Mouse (Mus musculus) liver, postnatal 0 days (tissue): ENCODE data around the gene Yif1b. TPM values are rescaled to one million over a fixed set of nuclear protein-coding genes. Genes with fewer than 3 reads are reported as not detected.
"Not testable (repeated sequence)": the region's sequence is repeated elsewhere in the genome, so short reads cannot be mapped to it uniquely, and the experiment has no call there.

Experiments used
- ATAC-seq: fragments of 200-750 bp; cut with Nextera tagmentation; 2 replicates; pipeline ENCODE4 v1.8.0; 2017; ENCODE audit warnings: mild to moderate bottlenecking, moderate library complexity
- DNase-seq: peaks from one replicate; pipeline ENCODE4 v3.0.0-alpha.2; 2016
- H3K27ac ChIP-seq: fragments of 300-500 bp; sonication (generic); 2 replicates; pipeline ENCODE4 v1.5.1; 2014; ENCODE audit warnings: antibody characterized with exemption, moderate library complexity, mild to moderate bottlenecking, low read depth
- H3K27me3 ChIP-seq: fragments of 300-500 bp; sonication (generic); 2 replicates; pipeline ENCODE4 v1.6.1; 2014; ENCODE audit warnings: low read length, control low read depth, mixed read lengths; ENCODE audit not compliant: insufficient read depth
- H3K36me3 ChIP-seq: fragments of 300-500 bp; sonication (generic); replicated peaks from 2 replicates; pipeline ENCODE4 v1.6.1; 2014; ENCODE audit warnings: mild to moderate bottlenecking, control low read depth, low read length, moderate library complexity, mixed read lengths; ENCODE audit not compliant: insufficient read depth
- H3K4me1 ChIP-seq: fragments of 300-500 bp; sonication (generic); 2 replicates; pipeline ENCODE4 v1.6.1; 2014; ENCODE audit warnings: antibody characterized with exemption, mild to moderate bottlenecking, control low read depth; ENCODE audit not compliant: insufficient read depth
- H3K4me2 ChIP-seq: fragments of 300-500 bp; sonication (generic); 2 replicates; pipeline ENCODE4 v1.6.1; 2014; ENCODE audit warnings: low read depth, mild to moderate bottlenecking, low read length, moderate library complexity, mixed read lengths
- H3K4me3 ChIP-seq: fragments of 300-500 bp; sonication (generic); 2 replicates; pipeline ENCODE4 v1.5.1; 2014; ENCODE audit warnings: low read depth, low read length
- H3K9ac ChIP-seq: fragments of 300-500 bp; sonication (generic); replicated peaks from 2 replicates; pipeline ENCODE4 v1.6.1; 2014; ENCODE audit warnings: mild to moderate bottlenecking, moderate library complexity
- H3K9me3 ChIP-seq: fragments of 300-500 bp; sonication (generic); 2 replicates; pipeline ENCODE4 v1.6.1; 2016; ENCODE audit warnings: mild to moderate bottlenecking, control low read depth, low read length, mixed read lengths
- CTCF ChIP-seq: sonication (generic); IDR thresholded peaks from 2 replicates; pipeline ENCODE4 v1.5.1; 2016; ENCODE audit warnings: antibody characterized with exemption, low read depth
- EP300 ChIP-seq: IDR thresholded peaks from 2 replicates; pipeline ENCODE4 v1.6.1; 2016; ENCODE audit warnings: antibody characterized with exemption, low read depth, mild to moderate bottlenecking
- WGBS: fragments of 180-500 bp; shearing (Covaris S2); extraction: QIAGEN DNeasy Blood & Tissue Kit; methylation state at CpG from one replicate; pipeline ENCODE4 v1.1.7; 2014; ENCODE audit not compliant: insufficient replicate concordance; 5-methylcytosine and 5-hydroxymethylcytosine counted together
- polyA plus RNA-seq: library from polyadenylated mRNA; unstranded; fragments of >200 nt; fragmentation: Nextera tagmentation; extraction: Ambion mirVana; gene quantifications from 2 replicates; pipeline ENCODE4 v1.2.1, GENCODE M21; 2015

Yif1b gene
- polyA plus RNA-seq, 1 experiment from 2014 or later, result 46.8 TPM

DNA sequence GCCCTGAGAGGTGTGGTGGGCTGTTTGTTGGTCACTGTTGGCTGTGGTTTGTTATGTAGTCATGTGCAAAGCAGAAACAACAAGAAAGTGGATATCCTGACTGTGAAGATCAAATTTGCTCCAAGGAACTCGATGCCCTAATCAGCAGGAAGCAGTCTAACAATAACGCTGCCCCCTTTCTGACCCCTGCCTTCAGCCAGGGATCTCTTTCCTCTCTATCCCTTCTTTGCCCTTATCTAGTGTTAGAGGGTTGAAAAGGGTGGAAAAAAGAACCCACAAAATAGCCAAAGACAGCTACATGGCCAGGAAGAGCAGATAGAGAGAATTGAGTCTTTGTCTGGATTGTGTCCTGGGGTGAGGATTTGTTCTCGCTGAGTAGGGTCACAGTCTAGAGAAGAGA lies 7.6 kb upstream of the Yif1b start:
- no peak overlapping the region for H3K9ac ChIP-seq
- no peaks in the 10 kb centered on the region for H3K36me3 ChIP-seq
- peaks cover 4% of the 10 kb centered on the region; the same call in 1 of the 2 replicates for H3K4me1 ChIP-seq
- no peak overlapping the region for H3K4me3 ChIP-seq
- no peak for ATAC-seq
- no peak for TF ChIP-seq CTCF
- TF ChIP-seq EP300, result peak; percentile 44; the same call in 1 of the 2 replicates
- H3K27ac ChIP-seq, result no peak overlapping the region
- H3K9me3 ChIP-seq, result no peaks in the 10 kb centered on the region
- whole genome bisulfite sequencing, result 31% methylated on average over 3 of the region's 3 CpGs
- peaks cover 18% of the 10 kb centered on the region for H3K27me3 ChIP-seq
- no peak overlapping the region for H3K4me2 ChIP-seq
- no peak for DNase-seq

DNA sequence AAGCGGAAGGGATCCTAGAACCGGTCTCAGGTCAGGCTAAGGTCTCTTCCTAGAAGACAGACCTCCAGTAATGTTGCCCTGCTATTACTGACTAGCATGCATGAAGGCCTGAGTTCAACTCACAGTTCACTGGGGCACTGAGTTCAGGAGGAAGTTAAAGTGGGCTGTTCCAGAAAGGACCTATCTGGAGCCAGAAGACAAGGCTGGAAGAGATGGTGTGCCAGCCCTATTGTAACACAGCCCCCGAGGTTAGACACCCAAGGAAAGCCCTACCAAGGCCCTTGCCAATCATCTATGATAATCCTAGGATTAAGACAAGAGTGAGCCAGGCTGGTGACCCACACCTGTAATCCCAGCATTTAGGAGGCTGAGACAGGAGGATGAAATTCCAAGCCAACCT lies 6.6 kb upstream of the Yif1b start:
- DNase-seq (no peak), ATAC-seq (peak; percentile 25; the same call in 1 of the 2 replicates)
- peaks cover 18% of the 10 kb centered on the region for H3K27me3 ChIP-seq
- no peak for TF ChIP-seq EP300
- TF ChIP-seq CTCF, result no peak
- 56% methylated on average over 3 of the region's 3 CpGs for whole genome bisulfite sequencing
- H3K9ac ChIP-seq, result peak overlapping the region; percentile 62
- H3K9me3 ChIP-seq, result no peaks in the 10 kb centered on the region
- H3K4me1 ChIP-seq, result 0 out of 2 replicates have a peak, but pooled peaks cover 4% of the 10 kb centered on the region
- H3K4me3 ChIP-seq, result peak overlapping the region; percentile 52
- H3K27ac ChIP-seq, result peak overlapping the region; percentile 60
- H3K4me2 ChIP-seq, result peak overlapping the region; percentile 68
- no peaks in the 10 kb centered on the region for H3K36me3 ChIP-seq

DNA sequence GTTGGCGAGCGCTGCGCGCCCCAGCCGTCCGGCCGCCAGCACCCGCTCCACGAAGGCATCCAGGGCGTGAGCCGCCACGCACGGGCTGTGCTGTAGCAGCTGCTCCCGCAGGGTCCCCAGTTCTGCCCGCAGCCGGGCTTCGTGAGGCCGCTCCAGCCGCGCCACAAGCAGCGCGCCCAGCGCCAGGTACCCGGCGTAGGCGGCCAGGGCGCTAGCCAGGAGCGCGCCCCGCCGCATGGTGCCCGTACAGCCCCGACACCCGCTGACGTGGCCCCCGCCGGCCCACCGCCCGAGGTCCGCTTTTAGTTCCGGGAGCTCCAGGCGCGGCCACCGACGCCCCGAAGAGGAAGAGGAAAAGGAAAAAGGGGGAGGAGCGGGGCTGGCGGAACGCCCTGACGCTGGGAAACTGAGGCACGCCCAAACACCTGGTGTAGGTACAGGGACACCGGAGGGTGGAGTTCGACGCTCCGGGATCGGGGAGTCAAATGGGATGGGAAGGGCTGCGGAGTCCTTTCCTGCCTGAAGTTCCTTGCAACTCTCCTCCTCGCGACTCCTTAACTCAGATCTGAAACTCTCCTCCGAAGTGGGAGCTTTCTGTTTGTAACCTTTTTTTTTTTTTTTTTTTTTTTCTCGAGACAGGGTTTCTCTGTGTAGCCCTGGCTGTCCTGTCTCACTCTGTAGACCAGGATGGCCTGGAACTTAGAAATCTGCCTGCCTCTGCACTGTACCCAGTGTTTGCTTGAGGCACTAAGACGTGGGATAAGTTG lies 5.7 kb upstream of the Yif1b start, which contains the start of gene Kcnk6:
Kcnk6 (minus strand) TSS at position 269 of the 767 bp plus-strand sequence.
- Histone ChIP-seq H3K9ac (peak within 1 kb of the TSS; percentile 62), H3K27ac (peak within 1 kb of the TSS; percentile 60), H3K36me3 (no peaks in the 10 kb centered on the region), H3K9me3 (no peaks in the 10 kb centered on the region), H3K4me2 (peak within 1 kb of the TSS; percentile 68), H3K27me3 (peaks cover 18% of the 10 kb centered on the region), H3K4me3 (peak within 1 kb of the TSS; percentile 52), H3K4me1 (0 out of 2 replicates have a peak, but pooled peaks cover 4% of the 10 kb centered on the region)
- TF ChIP-seq EP300 (no peak), CTCF (no peak)
- WGBS, result 3% methylated on average over 55 of the region's 62 CpGs
- DNase-seq (peak; percentile 56), ATAC-seq (peak; percentile 18; the same call in 1 of the 2 replicates)

DNA sequence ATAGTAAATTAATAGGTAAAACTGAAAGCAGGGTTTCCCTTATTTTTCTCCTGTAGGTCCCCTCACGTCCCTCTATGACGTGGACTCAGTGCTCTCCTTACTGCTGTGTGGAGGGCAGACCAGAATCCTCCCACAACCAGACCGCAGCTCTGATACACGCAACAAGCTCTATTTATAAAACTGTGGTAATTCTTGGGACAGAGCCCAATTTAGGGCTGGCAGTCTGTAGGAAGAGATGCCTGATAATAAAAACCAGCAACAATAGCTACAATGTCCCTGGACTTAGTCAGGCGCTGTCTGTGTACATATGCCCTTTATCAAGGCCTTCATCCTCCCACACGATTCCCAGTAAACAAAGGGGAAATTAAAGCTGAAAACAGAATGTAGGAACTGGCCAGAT lies 4.4 kb upstream of the Yif1b start:
- Histone ChIP-seq H3K9ac (no peak overlapping the region), H3K4me1 (peaks cover 6% of the 10 kb centered on the region), H3K36me3 (no peaks in the 10 kb centered on the region), H3K9me3 (no peaks in the 10 kb centered on the region), H3K27ac (no peak overlapping the region), H3K4me2 (no peak overlapping the region), H3K4me3 (no peak overlapping the region), H3K27me3 (peaks cover 18% of the 10 kb centered on the region)
- WGBS, result 42% methylated on average over 6 of the region's 6 CpGs
- no peak for ATAC-seq
- DNase-seq, result no peak
- TF ChIP-seq CTCF (no peak), EP300 (no peak; the same call in 1 of the 2 replicates)

DNA sequence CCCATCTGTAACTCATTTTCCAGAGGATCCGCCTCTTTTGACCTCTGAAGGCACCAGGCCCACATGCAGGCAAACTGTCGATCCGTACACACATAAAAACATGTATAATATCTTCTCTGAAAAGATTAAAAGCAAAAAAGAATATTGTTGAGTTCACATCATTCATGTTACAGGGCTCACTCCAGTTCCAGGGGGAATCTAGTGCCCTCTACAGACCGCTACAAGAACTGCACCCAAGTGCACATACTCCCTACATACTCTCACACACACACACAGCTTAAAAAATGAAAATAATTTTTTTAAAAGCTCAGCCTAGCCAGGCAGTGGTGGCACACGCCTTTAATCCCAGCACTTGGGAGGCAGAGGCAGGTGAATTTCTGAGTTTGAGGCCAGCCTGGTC lies 3.5 kb upstream of the Yif1b start:
- no peak overlapping the region for H3K27ac ChIP-seq
- no peak for TF ChIP-seq EP300
- TF ChIP-seq CTCF, result peak; percentile 57
- H3K4me2 ChIP-seq, result no peak overlapping the region
- no peaks in the 10 kb centered on the region for H3K9me3 ChIP-seq
- DNase-seq (no peak), ATAC-seq (no peak)
- H3K9ac ChIP-seq, result no peak overlapping the region
- H3K4me1 ChIP-seq, result peaks cover 15% of the 10 kb centered on the region
- peaks cover 18% of the 10 kb centered on the region for H3K27me3 ChIP-seq
- no peaks in the 10 kb centered on the region for H3K36me3 ChIP-seq
- WGBS, result 80% methylated on average over 5 of the region's 5 CpGs
- H3K4me3 ChIP-seq, result no peak overlapping the region

DNA sequence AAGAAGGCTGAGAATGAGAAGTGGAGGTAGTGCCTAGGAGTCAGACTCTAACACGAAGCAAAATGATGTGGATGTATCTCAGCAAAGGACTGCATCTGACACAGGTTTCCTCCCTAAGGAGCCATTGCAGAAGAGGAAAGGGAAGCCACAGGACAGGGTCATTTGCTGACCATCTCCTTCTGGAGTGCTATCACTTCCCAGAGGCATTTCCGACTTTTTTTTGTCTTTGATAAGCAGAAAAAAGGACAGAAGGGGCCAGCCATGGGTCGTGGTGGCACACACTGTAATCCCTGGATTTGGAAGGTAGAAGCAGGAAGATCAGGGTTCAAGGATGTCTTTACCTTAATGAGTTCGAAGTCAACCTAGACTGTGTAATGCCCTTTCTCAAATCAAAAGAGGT lies 1.5 kb upstream of the Yif1b start:
- H3K27ac ChIP-seq, result peak overlapping the region; percentile 39; the same call in 1 of the 2 replicates
- DNase-seq (no peak), ATAC-seq (no peak)
- H3K36me3 ChIP-seq, result no peaks in the 10 kb centered on the region
- H3K4me2 ChIP-seq, result no peak overlapping the region
- peaks cover 17% of the 10 kb centered on the region for H3K4me1 ChIP-seq
- 67% methylated on average over 4 of the region's 4 CpGs for WGBS
- no peak overlapping the region for H3K4me3 ChIP-seq
- TF ChIP-seq EP300 (peak; percentile 27; the same call in 1 of the 2 replicates), CTCF (no peak)
- peaks cover 8% of the 10 kb centered on the region for H3K27me3 ChIP-seq
- H3K9me3 ChIP-seq, result no peaks in the 10 kb centered on the region
- H3K9ac ChIP-seq, result no peak overlapping the region

DNA sequence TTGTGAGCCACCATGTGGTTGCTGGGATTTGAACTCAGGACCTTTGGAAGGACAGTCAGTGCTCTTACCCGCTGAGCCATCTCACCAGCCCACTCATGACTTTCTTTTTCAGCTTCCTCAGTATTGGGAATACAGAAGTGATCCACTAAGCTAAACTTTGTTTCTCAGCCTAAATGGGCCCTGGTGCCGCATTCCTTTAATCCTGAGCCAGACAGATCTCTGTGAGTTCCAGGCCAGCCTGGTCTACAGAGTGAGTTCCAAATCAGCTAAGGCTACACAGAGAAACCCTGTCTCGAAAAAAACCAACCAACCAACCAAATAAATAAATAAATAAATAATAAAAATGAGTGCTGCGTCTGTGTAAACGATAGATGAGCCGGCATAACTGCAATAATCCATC lies 533 bp upstream of the Yif1b start:
- Histone ChIP-seq H3K9ac (0 out of 2 replicates have a peak overlapping the region, but pooled peaks have one; percentile 31), H3K27ac (peak overlapping the region; percentile 70), H3K4me3 (peak overlapping the region; percentile 64), H3K4me2 (peak overlapping the region; percentile 83), H3K4me1 (peaks cover 16% of the 10 kb centered on the region)
- not testable (repeated sequence) for ATAC-seq, H3K9me3 ChIP-seq, H3K27me3 ChIP-seq, DNase-seq, H3K36me3 ChIP-seq
- WGBS, result 24% methylated on average over 6 of the region's 6 CpGs
